9 mouse cellular contexts compared by ENCODE assay signal in genomic region chr6:83197345-83198004, GRCm38 (mm10). TPM values are rescaled to one million over a fixed set of nuclear protein-coding genes. Genes with fewer than 3 reads are reported as not detected.
A peak's percentile ranks its signal among the peaks of the same experiment; 100 is the strongest.
DNase-seq lines count a peak whose midpoint lies in the region; ATAC-seq and TF ChIP-seq lines count a peak whose summit lies in the region.
"Had no signal": no experiment of that assay in that cellular context is flagged by ENCODE, and none has a peak within 500 bp of the region (broad histone marks: within the 10 kb centered on the region; RNA-seq: fewer than 3 reads in every experiment).

No protein-coding gene starts in this region.

- ATAC-seq in liver, embryonic 12.5 days: peak; percentile 19; the same call in 1 of the 2 replicates
- no peak for ATAC-seq in liver, embryonic 11.5 days (replicated peaks; ENCODE audit: low FRiP score)
- ATAC-seq in embryonic facial prominence, embryonic 15.5 days (ENCODE audit: insufficient number of reproducible peaks, low FRiP score, low TSS enrichment, low read depth): no peak
- ATAC-seq in hindbrain, postnatal 0 days: peak; percentile 63

- peaks cover 83% of the 10 kb centered on the region for H3K36me3 ChIP-seq in liver, embryonic 12.5 days
- peaks cover 45% of the 10 kb centered on the region for H3K36me3 ChIP-seq in liver, embryonic 11.5 days (ENCODE audit: control insufficient read depth, insufficient read depth, low read length)
- peaks cover 84% of the 10 kb centered on the region for H3K36me3 ChIP-seq in embryonic facial prominence, embryonic 15.5 days
- peaks cover 72% of the 10 kb centered on the region for H3K36me3 ChIP-seq in hindbrain, postnatal 0 days (ENCODE audit: insufficient read depth, low read length)

- no peak overlapping the region for H3K4me3 ChIP-seq in liver, embryonic 12.5 days
- H3K4me3 ChIP-seq in liver, embryonic 11.5 days (ENCODE audit: low read depth, low read length): no peak overlapping the region
- H3K4me3 ChIP-seq in embryonic facial prominence, embryonic 15.5 days (replicated peaks): no peak overlapping the region
- H3K4me3 ChIP-seq in hindbrain, postnatal 0 days (ENCODE audit: low read length): no peak overlapping the region
- H3K4me3 ChIP-seq: limb, embryonic 13.5 days had no signal

- DNase-seq in liver, embryonic 11.5 days (ENCODE audit: low spot score): no peak
- peak; percentile 78 for DNase-seq in adrenal gland, postnatal 25 days
- peak; percentile 81 for DNase-seq in hindbrain, postnatal 0 days (ENCODE audit: low spot score)
- peak; percentile 25 for DNase-seq in lung, postnatal 14 days
- peak; percentile 59 for DNase-seq in testis, postnatal 14 days (ENCODE audit: low spot score)
- DNase-seq in urinary bladder, postnatal 36 days (ENCODE audit: low spot score in 2 of 2): no peak

- TF ChIP-seq CTCF in hindbrain, postnatal 0 days (IDR thresholded peaks at IDR 0.05; ENCODE audit: low read depth): peak; percentile 65

- H3K4me2 ChIP-seq in liver, embryonic 12.5 days: no peak overlapping the region
- H3K4me2 ChIP-seq in liver, embryonic 11.5 days: no peak overlapping the region
- H3K4me2 ChIP-seq in embryonic facial prominence, embryonic 15.5 days (replicated peaks): no peak overlapping the region
- no peak overlapping the region for H3K4me2 ChIP-seq in hindbrain, postnatal 0 days (ENCODE audit: low read depth, low read length)
- H3K4me2 ChIP-seq: limb, embryonic 13.5 days had no signal

- no peaks in the 10 kb centered on the region for H3K9me3 ChIP-seq in liver, embryonic 12.5 days (replicated peaks)
- no peaks in the 10 kb centered on the region for H3K9me3 ChIP-seq in liver, embryonic 11.5 days (ENCODE audit: control insufficient read depth, low read length)
- H3K9me3 ChIP-seq in embryonic facial prominence, embryonic 15.5 days (replicated peaks): no peaks in the 10 kb centered on the region
- no peaks in the 10 kb centered on the region for H3K9me3 ChIP-seq in hindbrain, postnatal 0 days (ENCODE audit: low read length)
- H3K9me3 ChIP-seq: limb, embryonic 13.5 days had no signal

- H3K4me1 ChIP-seq in liver, embryonic 12.5 days: no peaks in the 10 kb centered on the region
- no peaks in the 10 kb centered on the region for H3K4me1 ChIP-seq in liver, embryonic 11.5 days (replicated peaks; ENCODE audit: control insufficient read depth, insufficient read depth, low read length)
- H3K4me1 ChIP-seq in embryonic facial prominence, embryonic 15.5 days: no peaks in the 10 kb centered on the region
- no peaks in the 10 kb centered on the region for H3K4me1 ChIP-seq in hindbrain, postnatal 0 days (ENCODE audit: insufficient read depth, low read length)
- H3K4me1 ChIP-seq: limb, embryonic 13.5 days had no signal

- WGBS in liver, embryonic 12.5 days (ENCODE audit: insufficient replicate concordance): 65% methylated on average over 15 of the region's 15 CpGs
- WGBS in liver, embryonic 11.5 days: 65% methylated on average over 15 of the region's 15 CpGs
- 47% methylated on average over 15 of the region's 15 CpGs for WGBS in embryonic facial prominence, embryonic 15.5 days
- WGBS in hindbrain, postnatal 0 days: 33% methylated on average over 15 of the region's 15 CpGs

- no peaks in the 10 kb centered on the region for H3K27me3 ChIP-seq in liver, embryonic 12.5 days (replicated peaks)
- H3K27me3 ChIP-seq in liver, embryonic 11.5 days (replicated peaks; ENCODE audit: control insufficient read depth, insufficient read depth, low read length): no peaks in the 10 kb centered on the region
- no peaks in the 10 kb centered on the region for H3K27me3 ChIP-seq in embryonic facial prominence, embryonic 15.5 days
- no peaks in the 10 kb centered on the region for H3K27me3 ChIP-seq in hindbrain, postnatal 0 days (ENCODE audit: insufficient read depth, low read length)
- H3K27me3 ChIP-seq: limb, embryonic 13.5 days had no signal

- H3K27ac ChIP-seq in liver, embryonic 12.5 days: no peak overlapping the region
- H3K27ac ChIP-seq in liver, embryonic 11.5 days (ENCODE audit: low read depth, low read length): no peak overlapping the region
- H3K27ac ChIP-seq in embryonic facial prominence, embryonic 15.5 days (replicated peaks): peak overlapping the region; percentile 28; the same call in 1 of the 2 replicates
- H3K27ac ChIP-seq in hindbrain, postnatal 0 days: peak overlapping the region; percentile 38
- H3K27ac ChIP-seq: limb, embryonic 13.5 days had no signal

- H3K9ac ChIP-seq in liver, embryonic 12.5 days: no peak overlapping the region
- no peak overlapping the region for H3K9ac ChIP-seq in liver, embryonic 11.5 days (ENCODE audit: low read depth, low read length)
- H3K9ac ChIP-seq in embryonic facial prominence, embryonic 15.5 days: no peak overlapping the region
- no peak overlapping the region for H3K9ac ChIP-seq in hindbrain, postnatal 0 days (replicated peaks; ENCODE audit: low read length)
- H3K9ac ChIP-seq: limb, embryonic 13.5 days had no signal

RNA-seq across cellular contexts. Expression of gene Slc4a5, which starts 22.2 kb away (rescaled TPM):
- polyA plus RNA-seq in liver, embryonic 12.5 days (2016; fragmentation: Nextera tagmentation; extraction: Ambion mirVana): 1.2 and 1.3 TPM in 2 replicates
- 0.23 and 0.41 TPM in 2 replicates for polyA plus RNA-seq in liver, embryonic 11.5 days (2014; fragmentation: Nextera tagmentation; extraction: Ambion mirVana)
- total RNA-seq in adrenal gland, postnatal 25 days (2021): 0.12 TPM in 1 of 2 replicates, not detected in the other
- polyA plus RNA-seq in embryonic facial prominence, embryonic 15.5 days (2015; fragmentation: Nextera tagmentation; extraction: Ambion mirVana): 0.11 and 0.48 TPM in 2 replicates
- 5.2 and 6.0 TPM in 2 replicates for total RNA-seq in hindbrain, postnatal 0 days (2014; rRNA removed)
- polyA plus RNA-seq in hindbrain, postnatal 0 days (2015; fragmentation: Nextera tagmentation; extraction: Ambion mirVana): 2.5 and 2.8 TPM in 2 replicates

RNA-seq across cellular contexts. Expression of gene Dctn1, which starts 31.8 kb away (rescaled TPM):
- polyA plus RNA-seq in liver, embryonic 12.5 days (2016; fragmentation: Nextera tagmentation; extraction: Ambion mirVana): 46.9 and 48.2 TPM in 2 replicates
- polyA plus RNA-seq in liver, embryonic 11.5 days (2014; fragmentation: Nextera tagmentation; extraction: Ambion mirVana): 56.3 and 63.4 TPM in 2 replicates
- 138 and 172 TPM in 2 replicates for total RNA-seq in adrenal gland, postnatal 25 days (2021)
- polyA plus RNA-seq in embryonic facial prominence, embryonic 15.5 days (2015; fragmentation: Nextera tagmentation; extraction: Ambion mirVana): 98.7 and 103 TPM in 2 replicates
- 124 and 132 TPM in 2 replicates for total RNA-seq in hindbrain, postnatal 0 days (2014; rRNA removed)
- 145 and 153 TPM in 2 replicates for polyA plus RNA-seq in hindbrain, postnatal 0 days (2015; fragmentation: Nextera tagmentation; extraction: Ambion mirVana)

RNA-seq across cellular contexts. Expression of gene 1700003E16Rik, which starts 41.3 kb away (rescaled TPM):
- 0.19 and 0.35 TPM in 2 replicates for polyA plus RNA-seq in liver, embryonic 12.5 days (2016; fragmentation: Nextera tagmentation; extraction: Ambion mirVana)
- 0.08 and 0.12 TPM in 2 replicates for polyA plus RNA-seq in liver, embryonic 11.5 days (2014; fragmentation: Nextera tagmentation; extraction: Ambion mirVana)
- total RNA-seq in adrenal gland, postnatal 25 days (2021): 0.61 and 1.2 TPM in 2 replicates
- 10.3 and 17.2 TPM in 2 replicates for polyA plus RNA-seq in embryonic facial prominence, embryonic 15.5 days (2015; fragmentation: Nextera tagmentation; extraction: Ambion mirVana)
- total RNA-seq in hindbrain, postnatal 0 days (2014; rRNA removed): 12.7 and 17.8 TPM in 2 replicates
- 10.2 and 11.4 TPM in 2 replicates for polyA plus RNA-seq in hindbrain, postnatal 0 days (2015; fragmentation: Nextera tagmentation; extraction: Ambion mirVana)

RNA-seq across cellular contexts. Expression of gene Wdr54, which starts 41.3 kb away (rescaled TPM):
- polyA plus RNA-seq in liver, embryonic 12.5 days (2016; fragmentation: Nextera tagmentation; extraction: Ambion mirVana): 0.81 and 1.1 TPM in 2 replicates
- polyA plus RNA-seq in liver, embryonic 11.5 days (2014; fragmentation: Nextera tagmentation; extraction: Ambion mirVana): 2.3 and 4.3 TPM in 2 replicates
- total RNA-seq in adrenal gland, postnatal 25 days (2021): 1.2 and 5.1 TPM in 2 replicates
- polyA plus RNA-seq in embryonic facial prominence, embryonic 15.5 days (2015; fragmentation: Nextera tagmentation; extraction: Ambion mirVana): 7.9 and 12.0 TPM in 2 replicates
- total RNA-seq in hindbrain, postnatal 0 days (2014; rRNA removed): 8.5 and 13.8 TPM in 2 replicates
- 19.9 and 20.0 TPM in 2 replicates for polyA plus RNA-seq in hindbrain, postnatal 0 days (2015; fragmentation: Nextera tagmentation; extraction: Ambion mirVana)

Comparison
In these comparisons a context has a peak if more than half of its experiments do, and no peak if none do; other contexts are left out.
1. ATAC-seq: peak in liver, embryonic 12.5 days (single experiment) and hindbrain, postnatal 0 days (single experiment); none in liver, embryonic 11.5 days (single experiment) and embryonic facial prominence, embryonic 15.5 days (single experiment).
2. H3K27ac ChIP-seq: peak in embryonic facial prominence, embryonic 15.5 days (single experiment) and hindbrain, postnatal 0 days (single experiment); none in liver, embryonic 12.5 days (single experiment) and liver, embryonic 11.5 days (single experiment).
3. DNase-seq: peak in adrenal gland, postnatal 25 days (single experiment), hindbrain, postnatal 0 days (single experiment), lung, postnatal 14 days (single experiment) and testis, postnatal 14 days (single experiment); none in liver, embryonic 11.5 days (single experiment) and urinary bladder, postnatal 36 days (0 of 2).